29 mouse cellular contexts compared by ENCODE assay signal in genomic region chr5:74310101-74310500, GRCm38 (mm10).
DNase-seq lines count a peak whose midpoint lies in the region; ATAC-seq and TF ChIP-seq lines count a peak whose summit lies in the region.
"Had no signal": no experiment of that assay in that cellular context is flagged by ENCODE, and none has a peak within 500 bp of the region (broad histone marks: within the 10 kb centered on the region; RNA-seq: fewer than 3 reads in every experiment).

No protein-coding gene starts in this region.

- no peak overlapping the region for H3K4me2 ChIP-seq in heart, embryonic 12.5 days
- H3K4me2 ChIP-seq in heart, embryonic 14.5 days (ENCODE audit: low read length): no peak overlapping the region
- no peak overlapping the region for H3K4me2 ChIP-seq in heart, embryonic 11.5 days
- no peak overlapping the region for H3K4me2 ChIP-seq in lung, embryonic 16.5 days (ENCODE audit: low read depth, low read length)
- H3K4me2 ChIP-seq: embryonic facial prominence, embryonic 13.5 days; embryonic facial prominence, embryonic 15.5 days; forebrain, embryonic 12.5 days had no signal

- H3K27me3 ChIP-seq in heart, embryonic 12.5 days (replicated peaks): no peaks in the 10 kb centered on the region
- no peaks in the 10 kb centered on the region for H3K27me3 ChIP-seq in heart, embryonic 14.5 days (ENCODE audit: control insufficient read depth, insufficient read depth, low read length)
- no peaks in the 10 kb centered on the region for H3K27me3 ChIP-seq in heart, embryonic 11.5 days (ENCODE audit: control insufficient read depth, insufficient read depth, low read length)
- no peaks in the 10 kb centered on the region for H3K27me3 ChIP-seq in lung, embryonic 16.5 days (ENCODE audit: control insufficient read depth, insufficient read depth, low read depth, low read length)
- H3K27me3 ChIP-seq in megakaryocyte, embryonic 14.5 days (replicated peaks): peaks cover 3% of the 10 kb centered on the region
- H3K27me3 ChIP-seq: CH12.LX; embryonic facial prominence, embryonic 15.5 days; forebrain, embryonic 12.5 days; Patski had no signal

- no peak overlapping the region for H3K9ac ChIP-seq in heart, embryonic 12.5 days
- H3K9ac ChIP-seq in heart, embryonic 14.5 days (ENCODE audit: low read length): peak overlapping the region; percentile 5; the same call in 1 of the 2 replicates
- no peak overlapping the region for H3K9ac ChIP-seq in heart, embryonic 11.5 days (ENCODE audit: low read depth, low read length)
- no peak overlapping the region for H3K9ac ChIP-seq in lung, embryonic 16.5 days (ENCODE audit: low read length)
- H3K9ac ChIP-seq: embryonic facial prominence, embryonic 13.5 days; embryonic facial prominence, embryonic 15.5 days; forebrain, embryonic 12.5 days had no signal

- no peak for ATAC-seq in heart, embryonic 12.5 days (ENCODE audit: insufficient number of reproducible peaks, low FRiP score)
- ATAC-seq in heart, embryonic 14.5 days (ENCODE audit: insufficient number of reproducible peaks, insufficient read depth, low FRiP score, low read depth): no peak
- ATAC-seq in heart, embryonic 11.5 days (replicated peaks; ENCODE audit: insufficient number of reproducible peaks, low FRiP score, low TSS enrichment): no peak
- ATAC-seq in lung, embryonic 16.5 days (ENCODE audit: low read depth): 0 out of 2 replicates have a peak, but pooled peaks have one; percentile 27
- ATAC-seq in megakaryocyte, adult 5-6 weeks (ENCODE audit: poor library complexity, severe bottlenecking): no peak
- ATAC-seq: CD4-positive, CD25-positive, alpha-beta regulatory T cell, adult 4 months; forebrain, embryonic 14.5 days; Patski had no signal

- TF ChIP-seq POLR2A in lung, adult 2 months (IDR thresholded peaks at IDR 0.05; ENCODE audit: borderline replicate concordance, extremely low read depth, low read depth, low read length): no peak

- H3K27ac ChIP-seq in heart, embryonic 12.5 days (ENCODE audit: poor library complexity, severe bottlenecking): no peak overlapping the region
- no peak overlapping the region for H3K27ac ChIP-seq in heart, embryonic 14.5 days (replicated peaks in 1 of 2; ENCODE audit: control insufficient read depth in 1 of 2, insufficient read depth in 1 of 2, low read depth in 2 of 2, low read length in 2 of 2)
- H3K27ac ChIP-seq in heart, embryonic 11.5 days (ENCODE audit: low read depth, low read length): no peak overlapping the region
- no peak overlapping the region for H3K27ac ChIP-seq in lung, embryonic 16.5 days (ENCODE audit: low read length)
- H3K27ac ChIP-seq: embryonic facial prominence, embryonic 13.5 days; embryonic facial prominence, embryonic 15.5 days; forebrain, embryonic 10.5 days; forebrain, embryonic 12.5 days had no signal

- no peaks in the 10 kb centered on the region for H3K9me3 ChIP-seq in heart, embryonic 12.5 days (replicated peaks)
- H3K9me3 ChIP-seq in heart, embryonic 14.5 days (ENCODE audit: control insufficient read depth, low read length): no peaks in the 10 kb centered on the region
- H3K9me3 ChIP-seq in heart, embryonic 11.5 days (replicated peaks; ENCODE audit: control insufficient read depth, low read length): no peaks in the 10 kb centered on the region
- no peaks in the 10 kb centered on the region for H3K9me3 ChIP-seq in lung, embryonic 16.5 days (ENCODE audit: control insufficient read depth, low read length)
- no peaks in the 10 kb centered on the region for H3K9me3 ChIP-seq in megakaryocyte, embryonic 14.5 days
- H3K9me3 ChIP-seq: embryonic facial prominence, embryonic 13.5 days; embryonic facial prominence, embryonic 15.5 days; forebrain, embryonic 10.5 days; forebrain, embryonic 12.5 days had no signal

- no peak for TF ChIP-seq CTCF in lung, adult 2 months (IDR thresholded peaks at IDR 0.05; ENCODE audit: insufficient read depth, low read length)

- H3K4me3 ChIP-seq in heart, embryonic 12.5 days: no peak overlapping the region
- H3K4me3 ChIP-seq in heart, embryonic 14.5 days (ENCODE audit: control insufficient read depth in 1 of 2, insufficient read depth in 1 of 2, low read depth in 1 of 2, low read length in 2 of 2): no peak overlapping the region
- no peak overlapping the region for H3K4me3 ChIP-seq in heart, embryonic 11.5 days (ENCODE audit: low read depth, low read length)
- no peak overlapping the region for H3K4me3 ChIP-seq in lung, embryonic 16.5 days (ENCODE audit: low read length)
- no peak overlapping the region for H3K4me3 ChIP-seq in lung, adult 2 months (replicated peaks; ENCODE audit: extremely low read depth, low read depth, low read length)
- peak overlapping the region; percentile 7 for H3K4me3 ChIP-seq in megakaryocyte, embryonic 14.5 days (replicated peaks)
- H3K4me3 ChIP-seq: embryonic facial prominence, embryonic 13.5 days; embryonic facial prominence, embryonic 15.5 days; erythroblast, embryonic 14.5 days; forebrain, embryonic 10.5 days; forebrain, embryonic 12.5 days had no signal

- 51% methylated on average over 5 of the region's 5 CpGs for WGBS in heart, embryonic 12.5 days
- 49% methylated on average over 5 of the region's 5 CpGs for WGBS in heart, embryonic 14.5 days
- WGBS in heart, embryonic 11.5 days (ENCODE audit: insufficient replicate concordance): 51% methylated on average over 5 of the region's 5 CpGs
- WGBS in lung, embryonic 16.5 days: 71% methylated on average over 5 of the region's 5 CpGs
- WGBS in lung, adult 2 months: 71% methylated on average over 5 of the region's 5 CpGs

- H3K36me3 ChIP-seq in heart, embryonic 12.5 days: no peaks in the 10 kb centered on the region
- H3K36me3 ChIP-seq in heart, embryonic 14.5 days (ENCODE audit: control insufficient read depth, insufficient read depth, low read length): no peaks in the 10 kb centered on the region
- no peaks in the 10 kb centered on the region for H3K36me3 ChIP-seq in heart, embryonic 11.5 days (ENCODE audit: control insufficient read depth, insufficient read depth, low read length)
- no peaks in the 10 kb centered on the region for H3K36me3 ChIP-seq in lung, embryonic 16.5 days (ENCODE audit: control insufficient read depth, insufficient read depth, low read length)
- H3K36me3 ChIP-seq in megakaryocyte, embryonic 14.5 days (replicated peaks; ENCODE audit: low read length): no peaks in the 10 kb centered on the region
- H3K36me3 ChIP-seq: embryonic facial prominence, embryonic 13.5 days; embryonic facial prominence, embryonic 15.5 days; forebrain, embryonic 10.5 days; forebrain, embryonic 12.5 days; G1E had no signal

- peaks cover 10% of the 10 kb centered on the region for H3K4me1 ChIP-seq in heart, embryonic 12.5 days (replicated peaks)
- peaks cover 3 to 4% of the 10 kb centered on the region in 2 experiments; a peak in 1 of 4 replicates for H3K4me1 ChIP-seq in heart, embryonic 14.5 days (ENCODE audit: control insufficient read depth in 2 of 2, insufficient read depth in 2 of 2, low read length in 2 of 2)
- H3K4me1 ChIP-seq in heart, embryonic 11.5 days (ENCODE audit: control insufficient read depth, insufficient read depth, low read length): no peaks in the 10 kb centered on the region
- H3K4me1 ChIP-seq in lung, embryonic 16.5 days (replicated peaks; ENCODE audit: control insufficient read depth, insufficient read depth, low read length): peaks cover 4% of the 10 kb centered on the region; the same call in 1 of the 2 replicates
- no peaks in the 10 kb centered on the region for H3K4me1 ChIP-seq in lung, adult 2 months (ENCODE audit: control insufficient read depth, insufficient read depth, low read length)
- H3K4me1 ChIP-seq in megakaryocyte, embryonic 14.5 days: peaks cover 7% of the 10 kb centered on the region

- DNase-seq in heart, adult 11 months: peak; percentile 89
- DNase-seq in lung, adult 2 months: no peak
- DNase-seq: adrenal gland, adult 2 months; adrenal gland, postnatal 10 days; adrenal gland, postnatal 25 days; B cell, adult 2 months; cerebellum, adult 11 months; cerebellum, adult 18-20 months; cerebellum, adult 8-10 months; cerebellum, adult 9-11 months; cerebellum, postnatal 14 days; cerebellum, postnatal 36 days; embryo, embryonic 11 days had no signal
